Mouse (Mus musculus): ENCODE results near the gene Keap1. TPM values are rescaled to one million over a fixed set of nuclear protein-coding genes. Genes with fewer than 3 reads are reported as not detected.
"Not testable (repeated sequence)": the region's sequence is repeated elsewhere in the genome, so short reads cannot be mapped to it uniquely, and the experiment has no call there.

Keap1 gene
- total RNA-seq, 2 experiments from 2014 or later: 28.8 to 31.9 TPM

- ATAC-seq (replicated peaks; ENCODE audit: poor library complexity, severe bottlenecking): no peak
Measured at GRCm38 (mm10) chr9:21233805-21234204, 5.4 kb downstream of the Keap1 start.

GRCm38 (mm10) chr9:21233366-21233765 lies 5.8 kb downstream of the Keap1 start:
- ATAC-seq (replicated peaks; ENCODE audit: poor library complexity, severe bottlenecking): no peak

- ATAC-seq (replicated peaks; ENCODE audit: poor library complexity, severe bottlenecking): no peak
Measured at GRCm38 (mm10) chr9:21232867-21233266, 6.3 kb downstream of the Keap1 start.

- no peak for ATAC-seq (replicated peaks; ENCODE audit: poor library complexity, severe bottlenecking)
Measured at GRCm38 (mm10) chr9:21231551-21231950, 7.6 kb downstream of the Keap1 start.

- peak; percentile 54 for ATAC-seq (replicated peaks; ENCODE audit: poor library complexity, severe bottlenecking)
Measured at GRCm38 (mm10) chr9:21227342-21227741, 11.8 kb downstream of the Keap1 start.

- no peak for ATAC-seq (replicated peaks; ENCODE audit: poor library complexity, severe bottlenecking)
Measured at GRCm38 (mm10) chr9:21225415-21225758, 13.8 kb downstream of the Keap1 start.

GRCm38 (mm10) chr9:21224576-21225414 lies 14.4 kb downstream of the Keap1 start:
- ATAC-seq (replicated peaks; ENCODE audit: poor library complexity, severe bottlenecking): 0 out of 2 replicates have a peak, but pooled peaks have one; percentile 7

- ATAC-seq (replicated peaks; ENCODE audit: poor library complexity, severe bottlenecking): no peak
Measured at GRCm38 (mm10) chr9:21223906-21224305, 15.3 kb downstream of the Keap1 start.

GRCm38 (mm10) chr9:21223490-21223889 lies 15.7 kb downstream of the Keap1 start:
- ATAC-seq (replicated peaks; ENCODE audit: poor library complexity, severe bottlenecking): not testable (repeated sequence)

GRCm38 (mm10) chr9:21221383-21221929 lies 17.7 kb downstream of the Keap1 start:
- peak; percentile 53 for ATAC-seq (replicated peaks; ENCODE audit: poor library complexity, severe bottlenecking)

- peak; percentile 89 for ATAC-seq (replicated peaks; ENCODE audit: poor library complexity, severe bottlenecking)
Measured at GRCm38 (mm10) chr9:21220490-21221382, 18.4 kb downstream of the Keap1 start.

- no peak for ATAC-seq (replicated peaks; ENCODE audit: poor library complexity, severe bottlenecking)
Measured at GRCm38 (mm10) chr9:21219820-21220219, 19.3 kb downstream of the Keap1 start.

GRCm38 (mm10) chr9:21216050-21216841 lies 22.9 kb downstream of the Keap1 start:
- ATAC-seq (replicated peaks; ENCODE audit: poor library complexity, severe bottlenecking): no peak

- ATAC-seq (replicated peaks; ENCODE audit: poor library complexity, severe bottlenecking): 0 out of 2 replicates have a peak, but pooled peaks have one; percentile 40
Measured at GRCm38 (mm10) chr9:21213617-21214190, 25.5 kb downstream of the Keap1 start.

- no peak for ATAC-seq (replicated peaks; ENCODE audit: poor library complexity, severe bottlenecking)
Measured at GRCm38 (mm10) chr9:21211624-21212023, 27.5 kb downstream of the Keap1 start.

- no peak for ATAC-seq (replicated peaks; ENCODE audit: poor library complexity, severe bottlenecking)
Measured at GRCm38 (mm10) chr9:21210821-21211220, 28.3 kb downstream of the Keap1 start.

- ATAC-seq (replicated peaks; ENCODE audit: poor library complexity, severe bottlenecking): no peak
Measured at GRCm38 (mm10) chr9:21208626-21209025, 30.5 kb downstream of the Keap1 start.

GRCm38 (mm10) chr9:21206848-21207247 lies 32.3 kb downstream of the Keap1 start:
- peak; percentile 67 for ATAC-seq (replicated peaks; ENCODE audit: poor library complexity, severe bottlenecking)

GRCm38 (mm10) chr9:21204528-21205272 lies 34.5 kb downstream of the Keap1 start:
- ATAC-seq (replicated peaks; ENCODE audit: poor library complexity, severe bottlenecking): no peak

All from granulocyte monocyte progenitor cell, adult 5-6 weeks (primary cell).